Mouse (Mus musculus) gastrocnemius, adult 18-20 months (tissue): ENCODE data around the gene Drg2. TPM values are rescaled to one million over a fixed set of nuclear protein-coding genes. Genes with fewer than 3 reads are reported as not detected.

Experiments
- DNase-seq: peaks from one replicate; pipeline ENCODE4 v3.0.0; 2021; ENCODE audit warnings: low spot score
- total RNA-seq, 2 experiments: library from RNA; stranded (reverse); gene quantifications; 2 replicates each; pipeline ENCODE4 v1.2.3; 2021

The Drg2 gene
- total RNA-seq, 2 experiments from 2014 or later = 23.0 to 25.1 TPM

DNA sequence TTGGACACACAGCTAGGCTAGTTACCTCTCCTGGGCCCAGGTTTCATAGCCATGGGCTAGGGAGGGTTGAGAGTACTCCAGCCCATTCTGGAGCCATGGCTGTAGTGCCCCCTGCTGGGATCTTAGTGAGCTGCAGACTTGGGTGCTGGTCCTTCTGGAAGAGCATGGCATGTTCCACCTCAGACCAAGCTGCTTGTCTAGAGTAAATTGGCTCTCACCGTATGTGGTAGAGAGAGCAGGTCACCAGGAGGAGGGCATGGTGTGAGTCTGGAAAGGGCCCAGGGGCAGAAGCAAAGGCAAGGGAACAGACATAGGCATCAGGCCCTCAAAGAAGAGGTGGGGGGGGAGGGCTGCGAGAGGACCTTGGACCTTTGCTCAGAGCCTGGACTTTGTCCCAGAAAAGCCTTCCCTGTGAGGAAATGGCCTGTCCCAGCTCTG lies 11.6 kb downstream of the Drg2 start:
- DNase-seq = peak; percentile 18

DNA sequence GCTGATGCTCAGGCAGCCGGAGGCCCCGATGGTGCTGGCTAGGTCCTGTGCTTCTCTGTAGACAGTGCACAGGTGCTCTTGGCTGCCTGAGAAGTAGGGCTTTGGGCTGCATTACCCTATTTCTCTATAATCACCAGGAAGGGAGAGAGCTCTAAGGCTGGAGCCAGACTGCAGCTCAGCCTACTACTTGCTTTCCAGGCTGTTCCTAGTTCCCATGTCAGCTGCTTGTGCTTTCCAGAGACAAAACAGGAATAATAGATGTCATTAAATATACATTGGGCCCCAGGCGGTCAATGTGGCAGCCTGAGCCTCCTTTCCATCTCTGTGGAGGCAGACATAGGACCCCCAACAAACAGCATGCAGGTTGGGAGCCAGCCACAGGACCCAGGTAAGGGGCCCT lies 14.6 kb downstream of the Drg2 start, which contains the start of gene Myo15:
Gene Myo15 (plus strand): TSS at position 301 of the 400 bp plus-strand sequence.
- DNase-seq = no peak

DNA sequence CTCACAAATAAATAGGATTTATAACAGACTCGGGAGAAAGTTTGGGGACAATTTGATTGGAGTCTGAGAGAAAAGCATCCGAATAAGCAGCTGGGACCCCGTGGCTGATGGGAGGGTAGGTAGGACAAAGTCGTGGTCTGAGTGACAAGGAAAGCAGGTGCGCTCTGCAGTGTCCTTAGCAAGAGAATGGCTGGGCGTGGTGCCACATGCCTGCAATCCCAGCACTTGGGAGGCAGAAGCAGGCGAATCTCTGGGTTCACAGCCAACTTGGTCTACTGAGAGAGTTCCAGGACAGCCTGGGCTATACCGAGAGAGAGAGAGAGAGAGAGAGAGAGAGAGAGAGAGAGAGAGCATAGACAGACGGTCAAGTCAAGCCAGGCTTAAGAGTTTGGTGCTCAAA lies 16.4 kb downstream of the Drg2 start:
- DNase-seq = no peak

DNA sequence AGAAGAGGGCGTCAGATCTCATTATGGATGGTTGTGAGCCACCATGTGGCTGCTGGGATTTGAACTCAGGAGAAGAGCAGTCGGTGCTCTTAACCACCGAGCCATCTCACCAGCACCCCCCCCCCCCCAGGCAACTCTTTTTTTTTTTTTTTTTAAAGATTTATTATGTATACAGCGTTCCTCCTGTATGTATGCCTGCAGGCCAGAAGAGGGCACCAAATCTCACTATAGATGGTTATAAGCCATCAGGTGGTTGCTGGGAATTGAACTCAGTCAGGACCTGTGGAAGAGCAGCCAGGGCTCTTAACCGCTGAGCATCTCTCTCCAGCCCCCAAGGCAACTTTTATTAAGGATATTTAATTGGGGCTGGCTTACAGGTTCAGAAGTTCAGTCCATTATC lies 20.1 kb downstream of the Drg2 start:
- no peak for DNase-seq

DNA sequence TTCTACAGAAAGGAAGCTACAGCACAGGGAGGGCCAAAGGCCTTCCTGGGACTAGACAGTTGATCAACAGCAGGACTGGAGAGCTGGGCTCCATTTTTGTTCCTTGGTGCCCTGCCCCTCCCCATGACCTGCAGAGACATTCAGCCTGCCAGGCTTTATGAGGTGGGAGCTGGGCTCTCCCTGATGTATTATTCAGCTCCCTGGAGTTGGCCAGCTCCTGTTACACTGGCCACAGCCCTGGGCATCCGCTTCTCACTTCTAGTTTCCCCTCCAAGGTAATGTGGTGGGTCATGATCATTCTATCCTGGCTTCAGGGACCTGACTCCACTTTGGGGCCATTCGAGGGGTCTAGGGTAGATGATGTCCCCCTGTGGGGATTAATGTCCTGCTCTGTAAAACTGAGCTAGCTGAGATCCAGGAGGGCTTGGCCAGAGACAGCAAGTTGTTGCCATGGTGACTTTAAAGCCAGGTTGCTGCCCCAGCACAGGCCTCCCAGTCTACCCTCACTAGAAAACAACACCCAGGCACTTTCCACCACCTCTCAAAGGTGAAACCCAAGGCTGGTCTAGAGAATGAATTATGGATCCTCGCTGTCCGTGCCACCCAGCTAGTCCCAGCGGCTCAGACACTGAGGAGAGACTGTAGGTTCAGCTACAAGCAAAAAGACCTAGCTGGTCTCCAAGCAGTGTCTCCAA lies 21.4 kb downstream of the Drg2 start:
- no peak for DNase-seq

DNA sequence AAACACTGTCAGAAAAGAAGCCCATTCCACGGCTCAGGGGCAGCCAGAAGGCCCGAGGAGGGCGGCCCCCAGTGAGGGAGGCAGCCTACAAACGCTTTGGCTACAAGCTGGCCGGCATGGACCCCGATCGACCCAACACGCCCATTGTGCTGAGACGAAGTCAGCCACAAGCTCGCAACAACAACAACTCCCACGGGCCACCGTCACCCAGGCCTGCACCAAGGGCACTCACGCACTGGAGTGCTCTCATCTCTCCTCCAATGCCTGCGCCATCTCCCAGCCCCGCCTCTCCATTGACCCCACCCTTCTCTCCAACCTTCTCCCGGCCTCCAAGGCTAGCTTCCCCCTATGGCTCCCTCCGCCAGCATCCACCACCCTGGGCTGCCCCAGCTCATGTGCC lies 23.7 kb downstream of the Drg2 start:
- DNase-seq = no peak

DNA sequence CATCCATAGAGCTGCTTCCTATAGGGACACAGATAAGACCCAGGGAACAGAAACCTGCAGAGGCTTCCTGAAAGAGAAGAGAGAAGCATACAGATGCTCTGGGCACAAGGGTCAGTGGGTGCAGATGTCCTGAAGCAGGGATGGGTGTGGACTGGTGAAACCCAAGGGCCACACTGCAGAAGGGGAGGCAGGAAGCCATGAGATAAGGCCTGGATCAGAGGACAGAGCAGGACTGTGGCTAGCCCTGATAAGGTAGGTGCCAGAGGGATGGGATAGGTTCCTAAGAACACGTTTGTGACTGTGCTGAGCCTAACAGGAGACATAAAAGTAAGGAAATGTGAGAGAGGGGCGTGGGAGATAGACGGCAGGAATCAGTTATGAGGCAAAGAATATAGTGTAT lies 31.9 kb downstream of the Drg2 start:
- no peak for DNase-seq

DNA sequence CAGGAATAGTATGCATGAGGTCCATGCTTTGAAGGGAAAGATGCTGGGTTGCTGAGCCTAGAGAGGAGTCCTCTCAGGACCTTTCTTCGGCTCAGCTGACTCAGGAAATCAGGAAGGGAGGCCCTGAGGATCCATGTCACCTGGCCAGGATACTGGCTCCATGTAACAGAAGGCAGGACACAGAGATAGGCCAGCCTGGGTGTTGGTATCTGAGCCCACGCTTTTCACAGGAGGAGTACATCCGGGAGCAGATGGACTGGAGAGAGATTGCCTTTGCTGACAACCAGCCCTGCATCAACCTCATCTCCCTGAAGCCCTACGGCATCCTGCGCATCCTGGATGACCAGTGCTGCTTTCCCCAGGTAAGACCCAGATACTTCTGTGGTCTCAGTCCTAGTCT lies 38.3 kb downstream of the Drg2 start:
- DNase-seq = no peak

DNA sequence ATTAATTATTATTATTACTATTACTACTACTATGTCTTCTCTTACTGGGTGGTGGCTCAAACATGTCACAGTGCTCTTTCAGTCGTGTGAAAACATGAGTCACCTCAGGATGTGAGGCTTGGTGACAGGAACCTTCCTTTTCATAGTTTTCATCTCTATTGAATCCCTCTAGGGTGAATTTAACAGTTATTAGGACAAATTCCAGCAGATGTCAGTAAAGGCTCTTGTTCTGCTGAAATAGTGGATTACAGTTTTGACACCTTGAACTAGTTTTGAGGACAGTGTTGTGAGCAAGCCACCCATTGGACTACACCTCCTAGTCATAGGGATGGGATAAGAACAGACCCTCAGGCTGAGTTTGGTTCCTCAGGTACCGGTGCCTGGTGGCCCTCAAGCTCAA lies 41.3 kb downstream of the Drg2 start:
- DNase-seq = no peak

DNA sequence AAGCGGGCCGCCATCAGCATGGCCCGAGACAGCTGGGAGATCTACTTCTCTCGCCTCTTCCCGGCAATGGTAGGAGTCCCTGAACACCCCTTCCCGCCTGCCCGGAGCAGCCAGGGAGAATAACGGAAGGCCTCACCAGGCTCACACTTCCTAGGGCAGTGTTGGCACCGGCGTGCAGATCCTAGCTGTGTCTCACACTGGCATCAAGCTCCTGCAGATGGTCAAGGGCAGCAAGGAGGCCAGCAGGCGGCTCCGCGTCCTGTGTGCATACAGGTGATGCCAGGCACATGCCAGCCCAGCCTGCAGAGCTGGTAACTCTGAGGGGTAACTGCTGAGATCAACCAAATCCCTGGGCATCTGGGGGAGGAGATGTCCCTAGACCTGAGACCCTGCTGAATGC lies 52.9 kb downstream of the Drg2 start:
- DNase-seq = no peak

DNA sequence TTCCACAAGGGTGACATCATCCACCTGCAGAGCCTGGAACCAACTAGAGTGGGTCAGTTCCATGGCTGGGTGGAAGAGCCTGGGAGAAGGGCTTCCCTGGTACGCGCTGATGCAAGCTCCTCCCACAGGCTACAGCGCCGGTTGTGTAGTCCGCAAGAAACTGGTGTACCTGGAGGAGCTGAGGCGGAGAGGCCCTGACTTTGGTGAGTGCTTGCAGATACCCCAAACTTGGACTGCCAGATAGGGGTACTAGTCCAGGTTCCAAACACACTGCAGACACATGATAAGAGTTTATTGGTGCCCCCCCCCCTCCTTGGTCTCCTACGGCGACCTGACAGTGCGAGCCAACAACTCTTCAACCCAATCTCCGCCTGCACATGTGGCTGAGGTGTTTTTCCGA lies 54.6 kb downstream of the Drg2 start:
- no peak for DNase-seq

DNA sequence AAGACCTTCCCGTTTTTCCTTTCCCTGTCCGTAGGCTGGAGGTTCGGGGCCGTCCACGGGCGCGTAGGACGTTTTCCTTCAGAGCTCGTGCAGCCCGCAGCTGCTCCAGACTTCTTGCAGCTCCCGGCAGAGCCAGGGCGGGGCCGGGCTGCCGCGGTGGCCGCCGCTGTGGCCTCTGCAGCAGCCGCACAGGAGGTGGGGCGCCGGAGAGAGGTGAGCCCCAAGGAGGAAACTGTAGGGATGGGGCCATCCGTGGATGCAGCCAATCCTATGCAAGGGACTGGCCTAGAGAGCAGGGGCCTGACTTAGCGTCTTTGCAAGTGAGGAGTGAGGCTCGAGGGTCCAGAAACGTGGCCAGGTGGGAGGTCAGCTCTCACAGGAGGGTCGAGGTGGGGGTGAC lies 55.1 kb downstream of the Drg2 start:
- DNase-seq = no peak

DNA sequence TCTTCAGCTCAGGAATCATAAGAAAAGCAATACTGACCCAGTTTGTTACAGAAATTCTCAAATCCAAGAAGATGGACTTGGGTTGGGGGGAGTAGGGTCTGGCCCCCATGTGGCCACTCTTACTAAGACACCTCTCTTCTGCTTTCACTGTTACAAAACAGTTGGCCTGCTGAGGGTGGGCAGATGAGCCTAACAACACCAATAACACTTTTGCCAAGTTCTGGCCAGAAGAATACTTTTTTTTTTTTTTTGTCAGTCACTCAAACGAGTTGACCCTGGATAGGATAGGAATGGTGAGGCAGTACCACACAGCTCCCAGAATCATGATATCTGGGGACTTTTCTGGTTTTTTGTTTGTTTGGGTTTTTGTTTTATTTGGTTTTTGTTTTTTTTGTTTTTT lies 57.5 kb downstream of the Drg2 start:
- no peak for DNase-seq

DNA sequence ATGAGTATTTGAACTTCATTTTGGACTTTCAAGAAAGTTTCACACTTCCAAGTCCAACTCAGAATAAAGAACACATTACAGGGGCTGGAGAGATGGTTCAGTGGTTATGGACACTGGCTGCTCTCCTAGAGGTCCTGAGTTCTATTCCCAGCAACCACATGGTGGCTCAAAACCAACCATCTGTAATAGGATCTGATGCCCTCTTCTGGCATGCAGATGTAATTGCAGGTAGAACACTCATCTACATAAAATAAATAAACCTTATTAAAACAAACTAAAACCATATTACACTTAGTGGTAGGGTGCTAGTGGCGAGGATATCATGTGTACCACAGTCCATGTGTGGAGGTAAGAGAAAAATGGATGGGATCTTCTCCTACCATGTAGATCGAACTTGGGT lies 58.1 kb downstream of the Drg2 start:
- DNase-seq = no peak

DNA sequence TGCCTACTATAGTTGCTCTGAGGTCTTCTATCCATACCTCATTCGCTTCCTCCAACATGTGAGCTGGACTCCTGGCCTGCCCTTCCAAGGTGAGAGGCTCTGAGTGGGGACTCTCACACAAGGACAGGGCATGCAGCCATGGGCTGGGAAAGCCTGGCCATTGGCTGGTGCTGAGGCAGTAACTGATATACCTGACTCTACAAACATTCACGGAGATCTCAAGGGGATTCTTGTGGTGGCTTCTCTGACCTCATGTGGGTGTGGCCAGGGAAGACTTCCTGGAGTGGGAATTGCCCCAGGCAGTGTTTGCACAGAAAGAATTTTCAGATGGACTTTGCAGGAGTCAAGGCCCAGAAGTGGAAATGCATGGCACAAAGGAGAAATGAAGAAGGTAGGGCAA lies 60.5 kb downstream of the Drg2 start:
- DNase-seq = no peak

DNA sequence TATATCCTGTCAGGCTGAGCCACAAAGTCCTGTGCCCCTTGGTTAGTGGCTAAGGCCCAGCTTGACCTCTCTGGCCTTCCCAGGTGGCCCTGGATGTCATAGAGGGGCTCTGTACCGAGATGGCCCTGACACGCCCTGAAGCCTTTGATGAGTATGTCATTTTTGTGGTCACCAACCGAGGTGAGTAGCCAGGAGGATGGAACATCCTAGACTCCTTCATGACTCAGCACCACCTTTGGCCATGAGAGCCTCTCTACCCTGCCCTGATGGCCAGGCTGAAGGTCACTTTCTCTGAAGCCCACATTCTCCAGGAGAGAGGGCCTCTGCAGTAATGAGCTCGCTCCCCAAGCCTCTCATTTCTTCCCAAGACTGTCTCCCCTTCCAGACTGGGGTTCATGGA lies 63.9 kb downstream of the Drg2 start:
- no peak for DNase-seq

Other genes with a start within 250 kb of the Drg2 start
- 10 to 100 TPM; 32.4 to 35.9 TPM for gene Srebf1, start 232.0 kb upstream of the Drg2 start, total RNA-seq
- 10 to 100 TPM; 61.5 to 67.2 TPM for gene Tom1l2, start 101.7 kb upstream of the Drg2 start, total RNA-seq
- 1 to 10 TPM; 1.0 to 1.4 TPM for gene Drc3, start 101.3 kb upstream of the Drg2 start, total RNA-seq
- gene Gid4, start 37.4 kb upstream of the Drg2 start, total RNA-seq = 10 to 100 TPM; 62.9 to 69.0 TPM
- gene Atpaf2, start 36.1 kb upstream of the Drg2 start, total RNA-seq = 10 to 100 TPM; 27.5 to 28.0 TPM
- under 1 TPM in 1 of 2 experiments, not detected in 1; 0.05 TPM for gene Myo15, start 14.7 kb downstream of the Drg2 start, total RNA-seq
- gene Alkbh5, start 81.8 kb downstream of the Drg2 start, total RNA-seq = 100 to 1,000 TPM; 125 to 130 TPM
- gene Llgl1, start 245.1 kb downstream of the Drg2 start, total RNA-seq = 1 to 10 TPM; 8.9 to 9.2 TPM